Mouse (Mus musculus) kidney, postnatal 25 days (tissue): ENCODE results near the gene Mindy3.

ENCODE experiments used
- DNase-seq, 2 experiments: peaks; one replicate each; pipeline ENCODE4 v3.0.0; 2021; ENCODE audit warnings: mixed read lengths in 2 of 2

Gene Mindy3

GRCm38 (mm10) chr2:12368451-12368850 lies 50.8 kb downstream of the Mindy3 start:
- no peak for DNase-seq

- peak in 1 of 2 experiments; percentile 38 for DNase-seq
Measured at GRCm38 (mm10) chr2:12368016-12368415, 51.3 kb downstream of the Mindy3 start.

- no peak for DNase-seq
Measured at GRCm38 (mm10) chr2:12361310-12361709, 58.0 kb downstream of the Mindy3 start.

- DNase-seq = no peak
Measured at GRCm38 (mm10) chr2:12354837-12355236, 64.4 kb downstream of the Mindy3 start.

GRCm38 (mm10) chr2:12348914-12349313 lies 70.4 kb downstream of the Mindy3 start:
- no peak for DNase-seq

- DNase-seq = no peak
Measured at GRCm38 (mm10) chr2:12331962-12332361, 87.3 kb downstream of the Mindy3 start.

- DNase-seq = no peak
Measured at GRCm38 (mm10) chr2:12329620-12330019, 89.7 kb downstream of the Mindy3 start.

GRCm38 (mm10) chr2:12329068-12329407 lies 90.2 kb downstream of the Mindy3 start:
- DNase-seq = no peak

- DNase-seq = no peak
Measured at GRCm38 (mm10) chr2:12328355-12329067, 90.8 kb downstream of the Mindy3 start.

GRCm38 (mm10) chr2:12327691-12328354 lies 91.4 kb downstream of the Mindy3 start:
- DNase-seq = no peak

- DNase-seq = peak; percentile 49 to 54
Measured at GRCm38 (mm10) chr2:12327216-12327615, 92.1 kb downstream of the Mindy3 start.

GRCm38 (mm10) chr2:12325868-12326267 lies 93.4 kb downstream of the Mindy3 start:
- DNase-seq = no peak

- DNase-seq = no peak
Measured at GRCm38 (mm10) chr2:12325417-12325816, 93.9 kb downstream of the Mindy3 start.

GRCm38 (mm10) chr2:12320914-12321313 lies 98.4 kb downstream of the Mindy3 start:
- no peak for DNase-seq

- DNase-seq = no peak
Measured at GRCm38 (mm10) chr2:12318715-12319114, 100.6 kb downstream of the Mindy3 start.

- no peak for DNase-seq
Measured at GRCm38 (mm10) chr2:12318036-12318435, 101.2 kb downstream of the Mindy3 start.

- peak in 1 of 2 experiments; percentile 52 for DNase-seq
Measured at GRCm38 (mm10) chr2:12317343-12317742, 101.9 kb downstream of the Mindy3 start.

GRCm38 (mm10) chr2:12316361-12316760 lies 102.9 kb downstream of the Mindy3 start:
- DNase-seq = no peak

GRCm38 (mm10) chr2:12314028-12314427 lies 105.2 kb downstream of the Mindy3 start:
- no peak for DNase-seq

GRCm38 (mm10) chr2:12308466-12308865 lies 110.8 kb downstream of the Mindy3 start:
- no peak for DNase-seq

- DNase-seq = peak; percentile 44 to 59
Measured at GRCm38 (mm10) chr2:12307311-12307710, 112.0 kb downstream of the Mindy3 start.

- DNase-seq = no peak
Measured at GRCm38 (mm10) chr2:12305064-12305650, 114.1 kb downstream of the Mindy3 start.

- peak; percentile 84 to 87 for DNase-seq
Measured at GRCm38 (mm10) chr2:12301431-12302170, 117.7 kb downstream of the Mindy3 start, which contains the start of gene Itga8. Gene Itga8, minus strand, starts transcription at chr2:12301922.
